Mouse (Mus musculus) E14TG2a.4 (cell line): Measurements from ENCODE around the gene 1700037H04Rik.

Source experiments
- CTCF ChIP-seq: conservative IDR thresholded peaks from 2 replicates; pipeline ENCODE4 v1.5.1; 2014; ENCODE audit warnings: low read length
- POU5F1 ChIP-seq: IDR thresholded peaks from 2 replicates; pipeline ENCODE4 v1.6.1; 2014; ENCODE audit warnings: low read length, borderline replicate concordance

- TF ChIP-seq CTCF, result no peak
- no peak for TF ChIP-seq POU5F1
Measured at GRCm38 (mm10) chr2:131175945-131176309, 16.0 kb upstream of the 1700037H04Rik start.
